Mouse (Mus musculus) embryonic facial prominence, embryonic 12.5 days (tissue): ENCODE data around the gene Klf13. TPM values are rescaled to one million over a fixed set of nuclear protein-coding genes. Genes with fewer than 3 reads are reported as not detected.
A peak's percentile ranks its signal among the peaks of the same experiment; 100 is the strongest.

Source experiments
- ATAC-seq: fragments of 200-750 bp; cut with Nextera tagmentation; 2 replicates; pipeline ENCODE4 v1.8.0; 2017; ENCODE audit not compliant: insufficient number of reproducible peaks, insufficient read depth, low FRiP score, low TSS enrichment
- H3K27ac ChIP-seq: fragments of 300-500 bp; sonication (generic); 2 replicates; pipeline ENCODE4 v1.5.1; 2016; ENCODE audit warnings: mild to moderate bottlenecking
- H3K27me3 ChIP-seq: fragments of 300-500 bp; sonication (generic); 2 replicates; pipeline ENCODE4 v1.6.1; 2016; ENCODE audit warnings: mild to moderate bottlenecking, moderate library complexity
- H3K36me3 ChIP-seq: fragments of 300-500 bp; sonication (generic); 2 replicates; pipeline ENCODE4 v1.6.1; 2016; ENCODE audit warnings: mild to moderate bottlenecking
- H3K4me1 ChIP-seq: fragments of 300-500 bp; sonication (generic); 2 replicates; pipeline ENCODE4 v1.6.1; 2016
- H3K4me2 ChIP-seq: fragments of 300-500 bp; sonication (generic); replicated peaks from 2 replicates; pipeline ENCODE4 v1.6.1; 2016; ENCODE audit warnings: mild to moderate bottlenecking, moderate library complexity
- H3K4me3 ChIP-seq: fragments of 300-500 bp; sonication (generic); 2 replicates; pipeline ENCODE4 v1.5.1; 2016; ENCODE audit warnings: mild to moderate bottlenecking
- H3K9ac ChIP-seq: fragments of 300-500 bp; sonication (generic); 2 replicates; pipeline ENCODE4 v1.6.1; 2016; ENCODE audit warnings: mild to moderate bottlenecking, moderate library complexity
- H3K9me3 ChIP-seq: fragments of 300-500 bp; sonication (generic); 2 replicates; pipeline ENCODE4 v1.6.1; 2016; ENCODE audit warnings: mild to moderate bottlenecking, moderate library complexity
- WGBS: fragments of 180-500 bp; shearing (Covaris S2); methylation state at CpG from one replicate; pipeline ENCODE4 v1.1.7; 2016; 5-methylcytosine and 5-hydroxymethylcytosine counted together
- polyA plus RNA-seq: library from polyadenylated mRNA; unstranded; fragments of >200 nt; fragmentation: Nextera tagmentation; extraction: Ambion mirVana; gene quantifications from 2 replicates; pipeline ENCODE4 v1.2.1, GENCODE M21; 2016

Gene Klf13
- polyA plus RNA-seq: 21.3 and 21.4 TPM in 2 replicates

DNA sequence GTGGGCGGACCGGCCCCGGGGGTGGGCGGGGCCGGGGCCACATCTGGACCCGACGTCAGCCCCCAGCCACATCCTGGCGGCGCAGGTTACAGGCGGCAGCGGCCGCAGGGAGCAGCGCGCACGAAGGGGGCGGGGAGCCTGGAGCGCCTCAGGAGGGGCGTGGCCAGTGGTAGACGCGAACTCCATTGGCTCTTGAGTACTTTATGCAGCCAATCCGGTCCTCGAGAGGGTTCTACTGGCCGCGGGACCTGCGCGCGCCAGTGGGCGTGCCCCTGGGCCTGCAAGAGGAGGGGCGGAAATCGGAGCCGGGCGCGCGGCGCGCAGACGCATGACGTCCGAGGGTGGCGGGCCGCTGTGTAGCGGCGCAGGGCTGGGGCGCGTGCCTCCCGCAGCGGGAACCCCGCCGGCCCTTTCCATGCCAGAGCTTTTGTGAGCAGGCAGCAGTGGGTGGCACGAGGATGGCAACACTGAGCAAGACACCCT lies at the start of gene Klf13:
Gene Klf13 (minus strand): TSS at position 2 of the 483 bp plus-strand sequence.
- H3K4me1 ChIP-seq: peaks cover 21% of the 10 kb centered on the region; the same call in 1 of the 2 replicates
- peak; percentile 92 for ATAC-seq
- peak within 1 kb of the TSS; percentile 94 for H3K4me2 ChIP-seq
- peak within 1 kb of the TSS; percentile 81 for H3K9ac ChIP-seq
- H3K27ac ChIP-seq: peak within 1 kb of the TSS; percentile 91
- no peaks in the 10 kb centered on the region for H3K9me3 ChIP-seq
- no peaks in the 10 kb centered on the region for H3K27me3 ChIP-seq
- H3K4me3 ChIP-seq: peak within 1 kb of the TSS; percentile 78
- WGBS: under 1% methylated on average over 48 of the region's 50 CpGs
- H3K36me3 ChIP-seq: no peaks in the 10 kb centered on the region

- Histone ChIP-seq H3K9me3 (no peaks in the 10 kb centered on the region), H3K4me2 (no peak overlapping the region), H3K36me3 (no peaks in the 10 kb centered on the region), H3K27me3 (no peaks in the 10 kb centered on the region), H3K4me1 (peaks cover 12% of the 10 kb centered on the region), H3K4me3 (no peak overlapping the region), H3K9ac (no peak overlapping the region), H3K27ac (no peak overlapping the region)
- 84% methylated on average over 2 of the region's 2 CpGs for WGBS
- ATAC-seq: no peak
Measured at GRCm38 (mm10) chr7:63988391-63988790, 49.7 kb upstream of the Klf13 start.

DNA sequence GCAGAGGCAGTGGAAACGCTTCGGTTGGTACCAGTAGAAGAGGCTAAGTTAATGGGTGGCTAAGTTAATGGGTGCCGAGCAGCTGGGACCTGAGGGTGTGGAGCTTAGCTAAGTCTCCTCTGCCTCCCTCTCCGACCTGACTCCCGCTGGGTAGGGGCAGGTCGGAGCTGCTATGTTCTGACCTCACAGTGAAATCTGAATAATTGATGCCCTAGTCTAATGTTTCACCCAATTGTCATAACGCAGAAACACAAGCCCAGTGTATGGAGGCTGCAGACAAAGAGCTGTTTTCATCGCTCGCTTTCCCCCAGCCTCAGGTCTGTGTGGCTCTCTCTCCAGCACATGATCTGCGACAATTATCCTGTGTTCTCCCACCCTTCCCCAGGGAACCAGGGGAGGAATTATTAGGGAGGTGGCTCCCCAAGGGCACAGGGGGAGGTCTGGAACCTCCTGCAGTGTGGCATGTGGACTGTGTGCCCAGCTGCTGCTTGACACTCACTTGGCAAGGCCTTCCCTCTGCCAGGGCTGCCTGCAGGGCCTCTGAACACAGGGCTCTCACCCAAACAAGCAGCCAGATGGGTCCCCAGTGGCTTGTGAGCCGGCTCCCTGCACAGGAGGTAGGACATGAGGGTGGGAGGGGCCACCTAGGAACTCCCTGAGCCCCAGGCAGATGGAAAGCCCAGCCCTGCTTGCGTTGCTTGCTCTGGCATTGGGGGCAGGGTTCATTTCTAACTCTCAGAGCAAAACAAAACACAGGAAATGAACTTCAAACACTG lies 47.9 kb upstream of the Klf13 start:
- Histone ChIP-seq H3K9ac (no peak overlapping the region), H3K9me3 (no peaks in the 10 kb centered on the region), H3K36me3 (no peaks in the 10 kb centered on the region), H3K4me2 (peak overlapping the region; percentile 16; the same call in 1 of the 2 replicates), H3K27ac (peak overlapping the region; percentile 69), H3K27me3 (no peaks in the 10 kb centered on the region), H3K4me3 (no peak overlapping the region), H3K4me1 (peaks cover 12% of the 10 kb centered on the region)
- peak; percentile 79 for ATAC-seq
- 14% methylated on average over 12 of the region's 12 CpGs for WGBS

GRCm38 (mm10) chr7:63985696-63986406 lies 47.1 kb upstream of the Klf13 start:
- 0 out of 2 replicates have a peak, but pooled peaks have one; percentile 2 for ATAC-seq
- Histone ChIP-seq H3K27ac (peak overlapping the region; percentile 69), H3K4me2 (no peak overlapping the region), H3K9me3 (no peaks in the 10 kb centered on the region), H3K4me1 (peaks cover 12% of the 10 kb centered on the region), H3K36me3 (no peaks in the 10 kb centered on the region), H3K9ac (no peak overlapping the region), H3K27me3 (no peaks in the 10 kb centered on the region), H3K4me3 (no peak overlapping the region)
- WGBS: 63% methylated on average over 9 of the region's 9 CpGs

DNA sequence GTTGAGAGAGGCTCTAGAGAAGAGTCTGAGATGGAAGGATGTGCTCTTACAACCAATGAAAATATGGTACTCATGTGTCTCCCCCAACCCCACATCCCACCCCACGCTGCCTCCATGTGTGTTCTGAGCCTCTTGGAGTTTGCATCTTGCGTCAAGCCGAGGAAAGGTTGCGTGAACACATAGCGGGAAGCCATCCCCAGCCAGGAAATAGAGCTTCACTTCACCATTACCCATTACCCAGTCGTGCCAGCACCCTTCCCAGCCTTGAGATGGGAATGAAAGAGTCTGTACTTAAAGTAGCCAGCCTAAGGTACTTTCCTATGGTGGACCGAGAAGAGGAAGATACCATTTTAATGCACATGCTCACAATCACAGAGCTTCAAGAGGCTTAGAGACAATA lies 46.6 kb upstream of the Klf13 start:
- 82% methylated on average over 7 of the region's 7 CpGs for WGBS
- Histone ChIP-seq H3K4me3 (no peak overlapping the region), H3K9me3 (no peaks in the 10 kb centered on the region), H3K4me2 (no peak overlapping the region), H3K27ac (no peak overlapping the region), H3K9ac (no peak overlapping the region), H3K27me3 (no peaks in the 10 kb centered on the region), H3K4me1 (peaks cover 12% of the 10 kb centered on the region), H3K36me3 (no peaks in the 10 kb centered on the region)
- no peak for ATAC-seq

DNA sequence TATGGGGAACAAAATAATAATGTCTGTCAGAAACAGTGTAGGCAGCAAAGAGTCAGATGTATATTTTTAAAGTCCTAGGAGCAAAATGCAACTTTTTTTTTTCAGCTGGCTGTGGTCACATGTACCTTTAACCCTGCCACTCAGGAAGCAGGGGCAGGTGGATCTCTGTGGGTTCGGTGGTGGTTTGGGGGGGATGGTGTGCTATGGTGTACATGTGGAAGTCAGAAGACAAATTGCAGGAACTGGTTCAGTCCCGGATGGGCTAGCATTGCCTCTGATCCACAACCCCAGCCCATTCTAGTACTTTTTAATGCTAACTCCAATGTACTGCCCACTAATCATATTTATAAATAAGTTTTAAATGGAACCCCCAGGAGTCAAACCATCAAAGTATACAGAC lies 45.6 kb upstream of the Klf13 start:
- 70% methylated on average over 2 of the region's 2 CpGs for WGBS
- Histone ChIP-seq H3K9ac (no peak overlapping the region), H3K4me1 (peaks cover 12% of the 10 kb centered on the region), H3K27me3 (no peaks in the 10 kb centered on the region), H3K4me2 (no peak overlapping the region), H3K36me3 (no peaks in the 10 kb centered on the region), H3K9me3 (no peaks in the 10 kb centered on the region), H3K27ac (no peak overlapping the region), H3K4me3 (no peak overlapping the region)
- ATAC-seq: no peak

GRCm38 (mm10) chr7:63977631-63978030 lies 38.9 kb upstream of the Klf13 start:
- no peaks in the 10 kb centered on the region for H3K36me3 ChIP-seq
- H3K4me2 ChIP-seq: no peak overlapping the region
- 93% methylated on average over 4 of the region's 4 CpGs for WGBS
- no peaks in the 10 kb centered on the region for H3K27me3 ChIP-seq
- H3K9ac ChIP-seq: no peak overlapping the region
- no peaks in the 10 kb centered on the region for H3K4me1 ChIP-seq
- no peak overlapping the region for H3K4me3 ChIP-seq
- no peak overlapping the region for H3K27ac ChIP-seq
- ATAC-seq: no peak
- no peaks in the 10 kb centered on the region for H3K9me3 ChIP-seq

DNA sequence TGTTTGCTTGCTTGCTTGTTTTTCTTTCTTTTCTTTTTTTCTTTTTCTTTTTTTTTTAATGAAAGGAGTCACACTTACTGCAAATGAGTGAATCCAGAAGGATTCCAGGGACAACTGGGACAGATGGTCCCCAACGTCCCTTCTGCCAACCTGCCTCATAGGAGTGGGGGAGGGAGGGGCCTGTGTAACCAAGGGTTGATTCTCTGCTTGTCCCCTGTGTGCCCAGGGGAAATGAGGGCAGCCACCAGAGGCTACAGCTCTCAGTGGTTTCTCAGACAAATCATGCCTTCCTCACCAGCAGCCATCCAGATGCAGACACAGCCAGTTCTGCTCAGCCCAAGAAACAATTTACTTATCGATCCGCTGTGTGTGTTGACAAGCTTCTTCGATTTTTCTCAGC lies 32.3 kb upstream of the Klf13 start:
- Histone ChIP-seq H3K4me1 (no peaks in the 10 kb centered on the region), H3K4me2 (no peak overlapping the region), H3K9me3 (no peaks in the 10 kb centered on the region), H3K4me3 (no peak overlapping the region), H3K36me3 (no peaks in the 10 kb centered on the region), H3K27ac (no peak overlapping the region), H3K27me3 (no peaks in the 10 kb centered on the region), H3K9ac (no peak overlapping the region)
- ATAC-seq: no peak
- WGBS: 46% methylated on average over 4 of the region's 4 CpGs

- Histone ChIP-seq H3K4me3 (no peak overlapping the region), H3K9me3 (no peaks in the 10 kb centered on the region), H3K27me3 (no peaks in the 10 kb centered on the region), H3K27ac (no peak overlapping the region), H3K4me1 (peaks cover 7% of the 10 kb centered on the region; the same call in 1 of the 2 replicates), H3K9ac (no peak overlapping the region), H3K36me3 (no peaks in the 10 kb centered on the region), H3K4me2 (no peak overlapping the region)
- no peak for ATAC-seq
- 34% methylated on average over 3 of the region's 3 CpGs for WGBS
Measured at GRCm38 (mm10) chr7:63969941-63970340, 31.2 kb upstream of the Klf13 start.

GRCm38 (mm10) chr7:63965635-63966418 lies 27.1 kb upstream of the Klf13 start:
- Histone ChIP-seq H3K27me3 (no peaks in the 10 kb centered on the region), H3K36me3 (no peaks in the 10 kb centered on the region), H3K27ac (no peak overlapping the region), H3K9me3 (no peaks in the 10 kb centered on the region), H3K4me1 (peaks cover 7% of the 10 kb centered on the region; the same call in 1 of the 2 replicates), H3K9ac (no peak overlapping the region), H3K4me3 (no peak overlapping the region), H3K4me2 (no peak overlapping the region)
- WGBS: 63% methylated on average over 5 of the region's 5 CpGs
- no peak for ATAC-seq

DNA sequence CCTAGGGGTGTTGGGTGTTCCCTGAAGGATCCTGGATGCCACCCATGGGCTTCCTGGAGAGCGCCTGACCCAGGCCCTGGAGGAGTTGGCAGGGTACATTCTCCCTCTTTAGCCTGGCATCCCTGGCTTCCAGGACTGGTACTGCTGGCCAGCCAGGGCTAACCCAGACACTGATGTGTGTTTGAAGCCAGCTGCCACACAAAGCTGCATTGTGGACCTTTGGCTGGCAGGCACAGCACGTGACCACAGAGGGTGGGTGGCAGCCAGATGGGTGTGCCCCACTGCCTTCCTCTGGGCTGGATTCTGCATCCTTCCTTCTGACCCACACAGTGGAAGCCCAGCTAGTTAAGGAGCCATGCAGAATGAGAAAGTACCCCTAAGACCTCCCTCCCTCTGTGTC lies 26.4 kb upstream of the Klf13 start:
- Histone ChIP-seq H3K4me3 (no peak overlapping the region), H3K4me2 (no peak overlapping the region), H3K9me3 (no peaks in the 10 kb centered on the region), H3K4me1 (peaks cover 7% of the 10 kb centered on the region; the same call in 1 of the 2 replicates), H3K36me3 (no peaks in the 10 kb centered on the region), H3K9ac (no peak overlapping the region), H3K27ac (no peak overlapping the region), H3K27me3 (no peaks in the 10 kb centered on the region)
- no peak; the same call in 1 of the 2 replicates for ATAC-seq
- 63% methylated on average over 2 of the region's 2 CpGs for WGBS
